Mouse (Mus musculus) adipose tissue, adult 10 weeks (tissue): ENCODE results near the gene Skint9. TPM values are rescaled to one million over a fixed set of nuclear protein-coding genes. Genes with fewer than 3 reads are reported as not detected.

Experiments used
- polyA plus RNA-seq: library from polyadenylated mRNA; stranded (reverse); fragments of 350-450 nt; fragmentation: Illumina TruSeq; extraction: RNeasy Lipid Tissue Mini Kit (QIAGEN cat#74804); gene quantifications from one replicate; pipeline ENCODE4 v1.2.3, GENCODE M21; 2014; ENCODE audit warnings: low read depth, low replicate concordance

Gene Skint9
- not detected for polyA plus RNA-seq

DNA sequence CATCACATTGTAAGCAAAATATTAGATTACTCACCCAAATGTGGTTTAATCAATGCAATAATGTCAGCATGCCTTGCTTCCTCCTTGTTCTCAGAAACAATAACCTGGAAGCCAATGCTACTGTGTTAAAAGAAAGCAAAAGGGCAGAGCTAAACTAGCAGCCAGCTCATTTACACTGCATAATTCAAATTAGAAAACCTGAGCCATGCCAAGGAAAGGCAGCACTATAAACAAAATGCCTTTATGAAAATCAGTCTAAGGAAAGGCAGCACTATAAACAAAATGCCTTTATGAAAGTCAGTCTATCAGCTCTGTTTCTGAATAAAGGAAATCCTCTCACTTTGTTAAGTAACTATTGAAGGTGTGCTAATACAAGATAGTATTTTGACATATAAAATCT, at the start of gene Skint9:
TSS of gene Skint9 (minus strand) at position 101 of the 400 bp plus-strand sequence.

Other genes starting within 250 kb of the Skint9 start
- gene Skint3, start 201.7 kb downstream of the Skint9 start, polyA plus RNA-seq = 0.55 TPM
- gene Skint2, start 123.2 kb upstream of the Skint9 start, polyA plus RNA-seq = not detected